Mouse (Mus musculus): ENCODE results near the gene Bend5. TPM values are rescaled to one million over a fixed set of nuclear protein-coding genes. Genes with fewer than 3 reads are reported as not detected.

Gene Bend5
- polyA plus RNA-seq, 2 experiments, result 38.2 to 58.3 TPM

GRCm38 (mm10) chr4:111477507-111477906 is 62.7 kb downstream of the Bend5 start:
- no peaks in the 10 kb centered on the region for H3K36me3 ChIP-seq (ENCODE audit: control insufficient read depth, insufficient read depth, low read length)
- no peaks in the 10 kb centered on the region for H3K9me3 ChIP-seq (ENCODE audit: control insufficient read depth, low read length)
- peaks cover 11% of the 10 kb centered on the region for H3K4me1 ChIP-seq (ENCODE audit: control insufficient read depth, insufficient read depth, low read length)
- H3K4me3 ChIP-seq (replicated peaks; ENCODE audit: low read length), result no peak overlapping the region
- no peak overlapping the region for H3K9ac ChIP-seq (ENCODE audit: low read depth, low read length, severe bottlenecking)
- no peak for TF ChIP-seq POLR2A (IDR thresholded peaks at IDR 0.05; ENCODE audit: borderline replicate concordance, extremely low read depth, insufficient read depth, insufficient read length)
- no peak overlapping the region for H3K27ac ChIP-seq (replicated peaks; ENCODE audit: low read depth, low read length)
- WGBS, result 53% methylated on average over 4 of the region's 4 CpGs
- H3K27me3 ChIP-seq (ENCODE audit: control insufficient read depth, insufficient read depth, low read length), result no peaks in the 10 kb centered on the region
- H3K4me2 ChIP-seq (replicated peaks; ENCODE audit: low read depth, low read length, severe bottlenecking), result no peak overlapping the region
- no peak for DNase-seq (ENCODE audit: low spot score)
- ATAC-seq (ENCODE audit: low FRiP score, low read depth), result no peak

GRCm38 (mm10) chr4:111483499-111483898 is 68.7 kb downstream of the Bend5 start:
- WGBS, result 87% methylated on average over 5 of the region's 5 CpGs
- Histone ChIP-seq H3K4me3 (replicated peaks; ENCODE audit: low read length) (no peak overlapping the region), H3K27ac (replicated peaks; ENCODE audit: low read depth, low read length) (no peak overlapping the region), H3K9ac (ENCODE audit: low read depth, low read length, severe bottlenecking) (no peak overlapping the region), H3K27me3 (ENCODE audit: control insufficient read depth, insufficient read depth, low read length) (no peaks in the 10 kb centered on the region), H3K36me3 (ENCODE audit: control insufficient read depth, insufficient read depth, low read length) (no peaks in the 10 kb centered on the region), H3K4me1 (ENCODE audit: control insufficient read depth, insufficient read depth, low read length) (peaks cover 13% of the 10 kb centered on the region), H3K4me2 (replicated peaks; ENCODE audit: low read depth, low read length, severe bottlenecking) (no peak overlapping the region), H3K9me3 (ENCODE audit: control insufficient read depth, low read length) (no peaks in the 10 kb centered on the region)
- no peak for DNase-seq (ENCODE audit: low spot score)
- no peak for ATAC-seq (ENCODE audit: low FRiP score, low read depth)
- no peak for TF ChIP-seq POLR2A (IDR thresholded peaks at IDR 0.05; ENCODE audit: borderline replicate concordance, extremely low read depth, insufficient read depth, insufficient read length)

- Histone ChIP-seq H3K4me3 (replicated peaks; ENCODE audit: low read length) (no peak overlapping the region), H3K4me1 (ENCODE audit: control insufficient read depth, insufficient read depth, low read length) (peaks cover 13% of the 10 kb centered on the region), H3K9me3 (ENCODE audit: control insufficient read depth, low read length) (no peaks in the 10 kb centered on the region), H3K36me3 (ENCODE audit: control insufficient read depth, insufficient read depth, low read length) (no peaks in the 10 kb centered on the region), H3K4me2 (replicated peaks; ENCODE audit: low read depth, low read length, severe bottlenecking) (no peak overlapping the region), H3K9ac (ENCODE audit: low read depth, low read length, severe bottlenecking) (no peak overlapping the region), H3K27ac (replicated peaks; ENCODE audit: low read depth, low read length) (no peak overlapping the region), H3K27me3 (ENCODE audit: control insufficient read depth, insufficient read depth, low read length) (no peaks in the 10 kb centered on the region)
- ATAC-seq (ENCODE audit: low FRiP score, low read depth) (0 out of 2 replicates have a peak, but pooled peaks have one; percentile 15), DNase-seq (ENCODE audit: low spot score) (peak; percentile 17)
- TF ChIP-seq POLR2A (IDR thresholded peaks at IDR 0.05; ENCODE audit: borderline replicate concordance, extremely low read depth, insufficient read depth, insufficient read length), result no peak
- WGBS, result 56% methylated on average over 4 of the region's 5 CpGs
Measured at GRCm38 (mm10) chr4:111485189-111485588, 70.4 kb downstream of the Bend5 start.

GRCm38 (mm10) chr4:111486187-111486586 is 71.4 kb downstream of the Bend5 start:
- whole genome bisulfite sequencing, result 66% methylated on average over 5 of the region's 5 CpGs
- Histone ChIP-seq H3K4me1 (ENCODE audit: control insufficient read depth, insufficient read depth, low read length) (peaks cover 13% of the 10 kb centered on the region), H3K27ac (replicated peaks; ENCODE audit: low read depth, low read length) (no peak overlapping the region), H3K4me2 (replicated peaks; ENCODE audit: low read depth, low read length, severe bottlenecking) (no peak overlapping the region), H3K9me3 (ENCODE audit: control insufficient read depth, low read length) (no peaks in the 10 kb centered on the region), H3K27me3 (ENCODE audit: control insufficient read depth, insufficient read depth, low read length) (no peaks in the 10 kb centered on the region), H3K36me3 (ENCODE audit: control insufficient read depth, insufficient read depth, low read length) (no peaks in the 10 kb centered on the region), H3K9ac (ENCODE audit: low read depth, low read length, severe bottlenecking) (no peak overlapping the region), H3K4me3 (replicated peaks; ENCODE audit: low read length) (no peak overlapping the region)
- no peak for TF ChIP-seq POLR2A (IDR thresholded peaks at IDR 0.05; ENCODE audit: borderline replicate concordance, extremely low read depth, insufficient read depth, insufficient read length)
- DNase-seq (ENCODE audit: low spot score) (no peak), ATAC-seq (ENCODE audit: low FRiP score, low read depth) (no peak)

- no peak for TF ChIP-seq POLR2A (IDR thresholded peaks at IDR 0.05; ENCODE audit: borderline replicate concordance, extremely low read depth, insufficient read depth, insufficient read length)
- 69% methylated on average over 4 of the region's 4 CpGs for WGBS
- Histone ChIP-seq H3K27ac (replicated peaks; ENCODE audit: low read depth, low read length) (no peak overlapping the region), H3K36me3 (ENCODE audit: control insufficient read depth, insufficient read depth, low read length) (no peaks in the 10 kb centered on the region), H3K4me2 (replicated peaks; ENCODE audit: low read depth, low read length, severe bottlenecking) (no peak overlapping the region), H3K4me3 (replicated peaks; ENCODE audit: low read length) (no peak overlapping the region), H3K9ac (ENCODE audit: low read depth, low read length, severe bottlenecking) (no peak overlapping the region), H3K4me1 (ENCODE audit: control insufficient read depth, insufficient read depth, low read length) (peaks cover 13% of the 10 kb centered on the region), H3K9me3 (ENCODE audit: control insufficient read depth, low read length) (no peaks in the 10 kb centered on the region), H3K27me3 (ENCODE audit: control insufficient read depth, insufficient read depth, low read length) (no peaks in the 10 kb centered on the region)
- ATAC-seq (ENCODE audit: low FRiP score, low read depth), result no peak
- no peak for DNase-seq (ENCODE audit: low spot score)
Measured at GRCm38 (mm10) chr4:111487233-111487843, 72.5 kb downstream of the Bend5 start.
